Mouse (Mus musculus): ENCODE measurements around the gene P2rx7. TPM values are rescaled to one million over a fixed set of nuclear protein-coding genes. Genes with fewer than 3 reads are reported as not detected.

Gene P2rx7
- total RNA-seq, 2 experiments from 2014 or later: 6.8 to 7.6 TPM

- no peak for ATAC-seq (replicated peaks; ENCODE audit: poor library complexity, severe bottlenecking)
These were observed 81.7 kb downstream of the P2rx7 start for GRCm38 (mm10) chr5:122725453-122725852.

DNA sequence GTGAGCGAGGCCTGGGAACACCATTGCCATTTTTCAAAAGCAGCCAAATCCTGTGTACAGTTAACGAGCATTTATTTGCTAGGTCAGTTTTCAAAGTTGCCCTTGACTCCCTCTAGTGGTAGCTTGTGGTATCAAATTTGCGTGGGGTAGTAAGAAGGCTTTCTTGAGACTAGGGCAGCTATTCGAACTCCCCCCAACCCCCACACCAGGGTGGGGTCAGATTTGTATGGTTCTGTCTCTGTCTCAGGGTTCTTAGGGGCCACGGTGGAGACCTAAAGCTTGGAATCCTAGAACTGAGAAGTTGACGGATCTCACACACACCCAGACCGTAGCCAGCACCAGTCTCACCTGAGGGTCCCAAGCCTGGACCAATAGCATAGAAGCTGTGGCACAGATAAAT lies 82.4 kb downstream of the P2rx7 start:
- peak; percentile 60 for ATAC-seq (replicated peaks; ENCODE audit: poor library complexity, severe bottlenecking)

DNA sequence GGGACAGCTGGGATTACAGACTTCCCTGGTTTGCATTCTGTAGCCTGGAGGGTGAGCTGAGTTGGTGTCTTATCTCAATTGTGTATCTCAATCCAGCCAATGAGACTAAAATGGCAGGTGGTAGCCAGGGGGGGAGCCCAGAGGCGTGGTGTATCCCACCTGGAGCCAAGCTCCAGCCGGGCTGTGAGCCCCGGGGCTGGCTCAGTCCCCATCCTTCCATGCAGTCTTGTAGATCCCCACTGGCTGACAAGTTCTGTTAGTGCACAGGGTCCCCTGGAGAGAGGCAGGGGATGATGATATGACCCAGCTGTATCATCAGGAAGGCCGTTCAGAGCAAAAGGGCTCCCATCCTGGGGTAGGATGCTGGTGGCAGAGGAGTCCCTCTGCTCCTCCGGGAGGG lies 82.9 kb downstream of the P2rx7 start:
- no peak for ATAC-seq (replicated peaks; ENCODE audit: poor library complexity, severe bottlenecking)

- ATAC-seq (replicated peaks; ENCODE audit: poor library complexity, severe bottlenecking): no peak
These were observed 83.4 kb downstream of the P2rx7 start for GRCm38 (mm10) chr5:122727096-122727495.

DNA sequence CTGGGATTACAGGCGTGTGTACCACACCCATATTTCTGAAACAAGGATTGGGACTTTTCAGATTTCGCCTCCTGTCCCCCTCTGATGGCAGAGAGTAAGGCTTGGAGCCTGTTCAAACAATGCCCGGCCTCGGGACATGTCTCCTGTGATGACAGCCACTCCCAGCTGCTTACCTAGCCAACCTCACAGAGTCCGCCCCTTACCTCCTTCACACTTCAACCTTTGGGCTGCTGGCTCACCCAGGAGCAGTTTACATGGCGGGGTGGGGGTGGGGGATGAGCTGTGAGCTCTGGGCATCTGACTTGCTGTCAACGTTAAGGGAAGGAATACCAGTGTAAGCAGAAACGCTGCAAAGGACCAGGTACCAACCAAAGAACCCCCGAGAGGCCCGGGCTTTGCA lies 87.1 kb downstream of the P2rx7 start:
- no peak for ATAC-seq (replicated peaks; ENCODE audit: poor library complexity, severe bottlenecking)

DNA sequence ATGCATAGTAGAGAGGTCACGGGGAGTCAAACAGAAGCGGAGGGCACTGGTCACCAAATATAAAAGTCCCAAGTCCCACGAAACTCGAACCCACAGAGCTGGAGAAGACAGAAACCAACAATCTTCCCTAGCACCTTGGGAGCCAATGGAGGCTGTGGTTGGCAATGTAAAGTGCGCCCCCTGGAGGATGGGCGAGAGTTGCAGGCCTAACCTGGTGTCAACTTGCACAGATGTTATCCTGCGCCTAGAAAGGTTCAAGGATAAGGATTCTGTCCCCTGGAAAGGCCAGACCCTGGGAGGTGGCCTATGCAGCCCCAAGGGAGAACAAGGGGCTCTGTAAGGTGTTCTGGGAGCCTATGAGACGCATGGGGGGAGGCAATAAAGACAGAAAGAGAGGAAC lies 87.6 kb downstream of the P2rx7 start:
- no peak for ATAC-seq (replicated peaks; ENCODE audit: poor library complexity, severe bottlenecking)

- peak; percentile 81 for ATAC-seq (replicated peaks; ENCODE audit: poor library complexity, severe bottlenecking)
These were observed 88.4 kb downstream of the P2rx7 start for GRCm38 (mm10) chr5:122731991-122732673.

- 0 out of 2 replicates have a peak, but pooled peaks have one; percentile 16 for ATAC-seq (replicated peaks; ENCODE audit: poor library complexity, severe bottlenecking)
These were observed 90.2 kb downstream of the P2rx7 start for GRCm38 (mm10) chr5:122733881-122734280.

DNA sequence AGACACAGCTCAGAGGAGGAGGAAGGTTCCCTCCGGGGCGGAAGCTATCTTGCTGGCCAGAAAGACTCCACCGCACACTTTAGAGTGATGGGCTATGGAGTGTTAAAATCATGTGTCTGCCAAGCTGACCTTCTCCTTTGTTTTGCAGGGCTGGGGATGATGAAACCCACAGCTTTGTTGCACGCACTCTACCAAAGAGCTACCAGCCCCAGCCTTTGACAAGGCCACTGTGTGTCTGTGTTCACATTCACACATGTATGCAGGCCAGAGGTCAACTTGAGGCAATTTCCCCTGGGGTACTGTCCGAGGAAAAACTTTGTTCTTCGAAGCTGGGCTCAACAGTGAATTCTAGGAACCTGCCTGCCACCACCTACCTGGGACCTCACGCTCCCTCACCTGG lies 92.1 kb downstream of the P2rx7 start:
- no peak for ATAC-seq (replicated peaks; ENCODE audit: poor library complexity, severe bottlenecking)

- no peak for ATAC-seq (replicated peaks; ENCODE audit: poor library complexity, severe bottlenecking)
These were observed 93.0 kb downstream of the P2rx7 start for GRCm38 (mm10) chr5:122736761-122737160.

Other genes with a start within 250 kb of the P2rx7 start
- 13.8 and 27.3 TPM in 2 replicates for gene Anapc7, start 222.2 kb upstream of the P2rx7 start, total RNA-seq (2014; fragmentation: Nextera tagmentation)
- gene Anapc7, start 222.2 kb upstream of the P2rx7 start, total RNA-seq (2017): 17.5 and 24.2 TPM in 2 replicates
- gene Atp2a2, start 141.7 kb upstream of the P2rx7 start, total RNA-seq (2014; fragmentation: Nextera tagmentation): 71.0 and 77.6 TPM in 2 replicates
- gene Atp2a2, start 141.7 kb upstream of the P2rx7 start, total RNA-seq (2017): 112 and 118 TPM in 2 replicates
- gene Ift81, start 29.4 kb upstream of the P2rx7 start, total RNA-seq (2014; fragmentation: Nextera tagmentation): 0.67 and 1.5 TPM in 2 replicates
- gene Ift81, start 29.4 kb upstream of the P2rx7 start, total RNA-seq (2017): 2.7 and 9.5 TPM in 2 replicates
- gene P2rx4, start 63.6 kb downstream of the P2rx7 start, total RNA-seq (2014; fragmentation: Nextera tagmentation): 40.6 and 45.9 TPM in 2 replicates
- gene P2rx4, start 63.6 kb downstream of the P2rx7 start, total RNA-seq (2017): 7.2 and 17.1 TPM in 2 replicates
- 46.5 and 59.1 TPM in 2 replicates for gene Camkk2, start 135.5 kb downstream of the P2rx7 start, total RNA-seq (2014; fragmentation: Nextera tagmentation)
- gene Camkk2, start 135.5 kb downstream of the P2rx7 start, total RNA-seq (2017): 32.9 and 36.4 TPM in 2 replicates
- gene Anapc5, start 177.4 kb downstream of the P2rx7 start, total RNA-seq (2014; fragmentation: Nextera tagmentation): 306 and 321 TPM in 2 replicates
- 339 and 341 TPM in 2 replicates for gene Anapc5, start 177.4 kb downstream of the P2rx7 start, total RNA-seq (2017)
- 19.2 and 20.4 TPM in 2 replicates for gene Rnf34, start 206.1 kb downstream of the P2rx7 start, total RNA-seq (2014; fragmentation: Nextera tagmentation)
- 17.5 and 21.6 TPM in 2 replicates for gene Rnf34, start 206.1 kb downstream of the P2rx7 start, total RNA-seq (2017)